Mouse (Mus musculus) gastrocnemius, postnatal 14 days (tissue): Measurements from ENCODE around the gene Stxbp6. TPM values are rescaled to one million over a fixed set of nuclear protein-coding genes. Genes with fewer than 3 reads are reported as not detected.
"Not testable (repeated sequence)": the region's sequence is repeated elsewhere in the genome, so short reads cannot be mapped to it uniquely, and the experiment has no call there.

Source experiments
- DNase-seq: peaks from one replicate; pipeline ENCODE4 v3.0.0; 2021; ENCODE audit warnings: mixed read lengths
- intact Hi-C: fragments of 180-260 bp; cut with DNase I; formaldehyde crosslinking; loops from one replicate; pipeline ENCODE4 v1.15.1; 2025; ENCODE audit warnings: low total_unique reads
- long read RNA-seq, 2 experiments: library from polyadenylated mRNA; stranded (forward); transcript quantifications; one replicate each; pipeline ENCODE4 v2.0.0; 2021
- total RNA-seq, 2 experiments: library from RNA; stranded (reverse); gene quantifications; 2 replicates each; pipeline ENCODE4 v1.2.3; 2021

Gene Stxbp6
- total RNA-seq: 10 to 100 TPM in 1 of 2 experiments, 1 to 10 TPM in 1; 7.8 to 12.7 TPM
- long read RNA-seq, experiment 1, full-length matches to known transcripts: 4 of 4 reads
- long read RNA-seq, experiment 1, partial matches to known transcripts: 0 of 4 reads
- long read RNA-seq, experiment 1, other reads (novel, unspliced or antisense): 0 of 4 reads
- long read RNA-seq, experiment 2, full-length matches to known transcripts: 1 of 1 reads
- long read RNA-seq, experiment 2, partial matches to known transcripts: 0 of 1 reads
- long read RNA-seq, experiment 2, other reads (novel, unspliced or antisense): 0 of 1 reads

GRCm38 (mm10) chr12:45074611-45075342 lies at the start of gene Stxbp6:
Gene Stxbp6, minus strand, starts transcription at chr12:45074709.
- intact Hi-C loops: no loop called here
- DNase-seq: peak; percentile 71

DNA sequence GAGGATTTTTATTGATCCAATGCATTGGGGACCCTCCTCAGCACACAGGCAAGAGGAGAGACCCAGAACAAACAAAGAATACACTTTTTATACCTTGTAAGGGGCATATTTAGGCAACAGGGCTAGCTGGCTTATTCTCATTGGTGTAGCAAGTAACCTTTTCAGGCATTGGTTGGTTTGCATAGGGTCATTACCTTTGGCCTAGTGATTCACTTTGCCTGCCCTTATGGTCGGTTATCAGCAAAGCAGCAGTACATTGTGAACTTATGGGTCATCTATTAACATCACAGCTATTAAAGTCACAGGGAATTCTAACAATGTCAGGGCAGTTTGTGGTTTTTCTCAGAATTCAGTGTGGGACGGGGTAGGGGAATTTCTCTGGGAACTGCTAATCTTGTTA lies 28.4 kb upstream of the Stxbp6 start:
- intact Hi-C loops, DNase-seq: not testable (repeated sequence)

GRCm38 (mm10) chr12:45093732-45094131 lies 19.2 kb upstream of the Stxbp6 start:
- intact Hi-C loops: no loop called here
- no peak for DNase-seq

DNA sequence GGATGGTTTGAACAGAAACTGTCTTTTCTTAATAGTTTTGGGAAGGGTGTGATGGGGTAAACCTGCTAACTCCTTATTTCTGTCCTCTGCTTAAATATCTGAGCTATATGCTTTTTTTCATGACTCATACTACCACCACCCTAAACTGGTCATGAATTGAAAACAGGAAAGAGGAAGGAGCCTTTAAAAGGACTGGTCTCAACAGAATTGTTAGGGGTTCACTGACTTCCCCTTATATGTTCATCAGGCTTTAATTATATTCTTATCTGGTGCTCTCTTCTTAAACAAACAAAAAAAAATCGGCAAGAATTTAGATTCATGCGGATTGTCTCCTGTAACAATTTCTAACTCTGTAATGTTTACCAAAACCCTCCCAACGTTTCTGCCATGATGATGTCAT lies 17.9 kb upstream of the Stxbp6 start:
- intact Hi-C loops: no loop called here
- DNase-seq: no peak

DNA sequence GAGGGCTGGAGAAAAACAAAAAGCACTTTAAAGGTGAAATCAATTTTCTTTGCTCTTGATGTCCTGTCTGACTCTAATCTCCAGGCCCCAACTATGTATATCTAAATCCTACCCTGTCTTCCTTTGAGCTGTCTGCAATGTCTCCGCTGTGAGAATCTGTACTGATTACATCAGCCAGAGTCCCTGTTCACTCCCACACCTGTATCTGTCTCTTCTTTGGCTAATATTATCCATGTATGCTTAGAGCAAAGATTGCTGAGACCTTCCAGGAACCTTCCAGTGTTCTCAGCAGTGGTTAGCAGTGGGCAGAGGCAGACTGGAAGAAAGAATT lies 8.6 kb upstream of the Stxbp6 start:
- DNase-seq: no peak
- intact Hi-C loops: no loop called here

GRCm38 (mm10) chr12:45082379-45083144 lies 8.1 kb upstream of the Stxbp6 start:
- no peak for DNase-seq
- intact Hi-C loops: no loop called here

- DNase-seq: no peak
- intact Hi-C loops: no loop called here
Observed at GRCm38 (mm10) chr12:45081617-45082016, 7.1 kb upstream of the Stxbp6 start.

- DNase-seq: no peak
- intact Hi-C loops: no loop called here
Observed at GRCm38 (mm10) chr12:45080753-45081122, 6.2 kb upstream of the Stxbp6 start.

DNA sequence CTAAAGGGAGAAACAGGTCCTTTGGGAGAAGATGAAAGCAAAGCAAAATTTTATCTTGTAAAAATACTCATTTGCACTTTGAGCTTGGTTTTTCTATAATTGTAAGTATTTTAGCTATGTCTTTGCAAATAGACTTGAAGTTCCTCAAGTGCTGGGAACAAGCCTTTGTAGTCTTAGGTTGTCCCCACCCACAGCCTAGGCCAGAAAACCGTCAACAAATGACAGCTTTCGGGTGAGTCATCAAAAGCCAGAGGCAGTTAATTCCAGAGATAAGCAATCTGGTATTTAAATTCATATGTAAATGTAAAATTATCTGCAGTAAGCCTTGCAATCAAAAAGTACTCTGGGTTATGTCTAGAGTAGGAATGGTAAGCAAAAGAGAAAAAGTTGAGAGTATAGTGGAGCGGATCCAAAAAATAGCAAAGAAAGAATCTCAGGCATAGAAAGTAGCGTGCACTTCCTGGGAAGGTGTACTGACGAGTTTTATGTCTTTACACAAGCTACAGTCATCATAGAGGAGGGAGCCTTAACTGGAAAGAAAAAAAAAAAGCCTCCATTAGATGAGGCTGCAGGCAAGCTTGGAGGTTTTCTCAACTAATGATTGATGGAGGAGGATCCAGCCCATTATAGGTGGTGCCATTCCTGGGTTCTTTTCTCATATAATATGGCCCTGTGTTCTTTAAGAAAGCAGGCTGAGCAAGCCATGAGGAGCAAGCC lies 5.7 kb upstream of the Stxbp6 start:
- intact Hi-C loops: no loop called here
- no peak for DNase-seq

DNA sequence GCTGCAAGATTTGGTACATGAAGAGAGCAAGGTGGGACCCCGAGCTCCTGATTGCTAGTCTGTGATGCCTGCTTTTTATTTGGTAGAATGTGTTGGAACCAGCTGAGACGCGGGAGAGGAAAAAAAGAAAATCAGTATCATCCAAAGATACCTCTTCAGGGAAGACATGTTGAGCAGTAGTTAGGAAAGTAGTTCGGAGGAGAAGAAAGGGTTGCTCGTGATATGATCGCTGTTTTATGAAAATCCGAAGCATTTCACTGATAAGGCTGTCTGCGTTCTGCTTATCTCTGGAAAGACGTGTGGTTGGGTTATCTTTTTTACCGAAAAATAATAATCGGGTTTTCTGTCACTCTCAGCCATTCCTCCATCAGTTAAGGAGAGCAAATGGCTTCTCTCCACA lies 1.1 kb upstream of the Stxbp6 start:
- intact Hi-C loops: no loop called here
- DNase-seq: no peak

GRCm38 (mm10) chr12:45074042-45074601 lies 387 bp downstream of the Stxbp6 start:
- DNase-seq: peak; percentile 82
- intact Hi-C loops: no loop called here

GRCm38 (mm10) chr12:45073331-45074041 lies 1.0 kb downstream of the Stxbp6 start:
- intact Hi-C loops: no loop called here
- DNase-seq: no peak

DNA sequence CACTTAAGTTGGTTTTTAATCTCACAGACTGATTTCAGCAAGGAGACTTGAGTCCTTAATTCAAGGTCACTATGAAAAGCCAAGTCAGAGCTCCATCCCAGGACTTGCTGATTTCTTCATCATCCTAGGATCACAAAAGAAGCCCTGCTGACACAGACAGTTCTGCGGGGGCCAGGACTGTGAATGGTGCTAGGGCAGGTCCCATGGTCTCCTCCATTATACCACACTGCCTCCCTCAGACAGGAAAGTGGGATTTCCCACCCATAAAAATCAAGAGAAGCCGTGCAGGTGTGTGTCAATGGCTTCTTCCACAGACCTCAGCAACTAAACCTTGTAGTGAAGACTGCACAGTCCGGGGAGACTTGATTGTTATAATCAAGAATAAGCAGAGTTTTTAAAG lies 2.3 kb downstream of the Stxbp6 start:
- intact Hi-C loops: no loop called here
- no peak for DNase-seq

DNA sequence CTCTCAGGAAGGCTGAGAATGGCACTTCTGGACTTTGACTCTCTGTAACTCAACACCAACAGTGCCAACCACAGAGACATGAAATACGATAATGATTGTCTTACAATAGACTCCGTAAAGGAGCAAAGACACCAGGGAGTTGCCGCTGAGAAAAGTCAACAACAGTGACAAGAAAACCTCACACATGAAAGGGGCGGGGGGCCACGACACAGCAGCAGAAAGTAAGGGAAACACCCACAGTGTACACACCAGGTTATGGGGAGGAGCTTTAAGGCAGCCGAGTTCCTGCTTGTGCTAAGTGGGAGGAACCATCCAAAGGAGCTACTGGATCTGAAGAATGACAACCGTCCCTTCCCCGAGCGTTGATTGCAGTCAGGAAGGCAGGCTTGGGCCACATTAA lies 4.3 kb downstream of the Stxbp6 start:
- intact Hi-C loops: no loop called here
- DNase-seq: no peak

- no peak for DNase-seq
- intact Hi-C loops: no loop called here
Observed at GRCm38 (mm10) chr12:45068145-45068754, 6.3 kb downstream of the Stxbp6 start.

GRCm38 (mm10) chr12:45067686-45068085 lies 6.8 kb downstream of the Stxbp6 start:
- no peak for DNase-seq

GRCm38 (mm10) chr12:45067047-45067685 lies 7.3 kb downstream of the Stxbp6 start:
- intact Hi-C loops: no loop called here

More at GRCm38 (mm10) chr12:45067686-45068085, 6.8 kb downstream of the Stxbp6 start:
- intact Hi-C loops: no loop called here

DNA sequence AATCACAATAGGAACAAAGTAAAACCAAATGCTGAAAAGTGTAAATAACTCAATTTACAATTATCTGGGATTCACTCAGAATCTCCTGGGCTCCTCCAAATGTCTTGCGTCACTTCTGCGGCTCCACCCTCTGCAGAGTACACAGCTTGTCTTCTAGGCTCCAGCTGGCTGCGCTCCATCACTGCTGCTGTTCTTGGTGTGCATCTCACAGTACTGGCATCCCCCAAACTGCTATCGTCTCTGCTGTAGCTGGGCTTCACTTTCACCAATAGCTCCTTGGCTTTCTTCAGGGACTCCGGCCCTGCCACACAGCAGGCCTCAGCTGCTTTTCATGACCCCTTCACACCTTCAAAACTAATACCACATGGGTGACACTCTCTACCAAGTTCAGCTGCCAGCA lies 10.9 kb downstream of the Stxbp6 start:
- peak; percentile 76 for DNase-seq
- intact Hi-C loops: no loop called here

More at GRCm38 (mm10) chr12:45067047-45067685, 7.3 kb downstream of the Stxbp6 start:
- DNase-seq: no peak
